Mouse (Mus musculus) left cerebral cortex, adult 9 months (tissue): ENCODE measurements at regions not wholly inside any gene's neighbourhood (a gene's known extent, or its start where the extent isn't known, plus 50 kb on each side); places are given as distances from the start of the nearest gene placed in this dataset.
A peak's percentile ranks its signal among the peaks of the same experiment; 100 is the strongest.

Experiments
- DNase-seq, 2 experiments: peaks; one replicate each; pipeline ENCODE4 v3.0.0; 2022; ENCODE audit warnings: low spot score in 2 of 2

DNA sequence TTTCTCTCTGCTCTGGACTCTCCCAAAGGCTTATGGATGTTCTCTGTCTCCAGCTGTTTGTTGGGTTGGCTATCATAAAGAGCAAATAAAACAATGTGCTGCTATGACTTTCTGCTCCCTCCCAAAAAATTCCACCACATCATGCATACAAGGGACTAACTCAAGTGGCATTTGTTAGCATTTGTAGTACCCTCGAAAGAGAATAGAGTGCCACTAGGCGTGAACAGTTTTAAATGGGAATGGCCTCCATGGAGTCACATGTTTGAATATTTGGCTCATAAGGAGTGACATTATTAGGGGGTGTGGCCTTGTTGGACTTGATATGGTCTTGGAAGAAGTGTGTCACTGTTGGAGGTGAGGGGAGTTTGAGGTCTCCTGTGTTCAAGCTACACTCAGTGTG is 86.5 kb upstream of the Serbp1 start:
- no peak for DNase-seq

DNA sequence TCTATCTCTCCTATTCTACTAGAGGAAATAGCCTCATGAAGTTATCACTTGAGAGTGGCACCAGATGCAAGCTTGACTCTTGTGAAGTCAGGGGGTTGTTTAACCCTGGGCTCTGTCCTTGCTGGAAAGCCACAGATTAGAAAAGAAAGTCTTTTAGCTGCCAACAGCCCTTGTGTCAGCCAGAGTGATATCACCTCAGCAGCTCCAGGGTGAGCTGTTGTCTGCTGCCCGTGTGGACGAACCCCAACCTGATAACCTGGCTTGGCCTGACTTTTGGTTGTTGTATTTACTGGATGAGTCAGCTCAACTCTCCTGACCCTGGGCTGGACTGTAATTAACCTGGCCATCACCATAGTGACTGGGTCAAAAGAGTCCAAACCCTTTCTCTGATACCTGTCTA is 88.6 kb upstream of the Serbp1 start:
- DNase-seq, result no peak

DNA sequence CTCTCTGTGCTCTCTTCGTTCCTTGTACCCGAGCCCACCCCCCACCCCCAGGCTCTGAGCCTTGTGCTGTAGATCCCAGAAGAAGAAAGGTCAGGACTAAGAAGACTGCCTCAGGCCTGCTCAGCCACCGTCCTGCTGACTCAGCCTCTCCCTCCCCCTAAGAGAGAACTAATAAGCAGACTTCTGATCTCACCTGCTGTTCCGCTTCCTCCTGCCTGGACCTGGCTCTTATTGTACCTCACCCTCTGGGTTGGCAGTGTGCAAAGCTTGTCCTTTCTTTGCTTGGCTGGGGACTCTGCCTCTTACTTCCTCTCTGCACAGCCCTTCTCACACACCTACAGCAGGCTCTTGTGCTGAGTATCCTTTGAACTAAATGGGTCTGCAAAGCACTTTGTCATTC is 91.3 kb upstream of the Serbp1 start:
- no peak for DNase-seq

DNA sequence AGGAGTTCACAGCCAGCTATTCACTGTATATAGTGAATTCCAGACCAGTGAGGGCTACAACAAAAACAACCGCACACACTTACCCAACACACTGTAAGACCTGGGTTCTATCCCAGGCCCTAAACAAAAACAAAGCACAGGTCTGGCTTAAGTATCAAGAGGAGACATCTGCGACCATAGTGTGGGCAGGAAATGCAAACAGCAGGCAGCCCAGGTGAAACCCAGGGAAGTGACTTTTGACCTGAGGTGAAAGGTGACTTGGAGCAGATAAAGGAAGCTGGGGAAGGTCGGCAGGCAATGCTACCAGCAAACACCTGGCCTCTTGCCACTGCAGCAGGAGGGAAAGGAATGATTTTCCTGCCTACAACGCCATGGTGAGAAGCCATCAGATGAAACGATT is 92.0 kb upstream of the Serbp1 start:
- DNase-seq, result no peak

DNA sequence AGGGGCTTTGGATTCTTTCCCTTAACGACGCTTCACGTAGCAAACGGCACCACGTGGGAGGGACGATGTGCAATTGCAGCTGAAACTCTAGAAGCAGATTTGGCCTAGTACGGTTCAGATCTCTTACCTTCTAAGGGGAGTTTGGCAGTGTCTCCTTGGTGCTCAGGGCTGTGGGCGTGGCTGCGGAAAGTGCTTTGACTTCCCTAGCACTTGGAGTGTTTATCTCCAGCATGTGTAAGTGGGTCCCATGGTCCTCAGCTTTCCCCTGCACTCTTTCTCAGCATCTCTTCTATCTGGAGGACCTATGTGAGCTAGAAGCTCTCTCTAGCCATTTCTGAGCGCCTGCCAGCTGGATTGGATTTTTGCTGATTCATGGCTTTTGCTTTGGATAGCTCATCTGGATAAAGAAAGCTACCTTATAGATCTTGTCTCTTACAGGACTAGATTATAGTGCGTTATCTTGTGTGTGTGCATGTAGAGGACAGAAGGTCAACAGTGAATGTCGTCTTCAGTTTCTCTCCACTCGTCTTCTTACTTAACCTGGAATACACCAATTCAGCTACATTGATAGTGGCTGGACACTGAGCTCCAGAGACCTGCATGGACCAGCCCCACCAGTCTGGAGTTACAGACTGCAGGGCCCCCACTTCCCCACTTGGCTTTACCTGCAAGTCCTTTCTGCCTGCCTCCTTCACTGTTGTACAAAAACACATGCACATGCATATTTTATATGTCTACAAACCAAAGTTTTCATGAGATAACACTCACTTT is 92.8 kb upstream of the Serbp1 start:
- DNase-seq, result no peak

DNA sequence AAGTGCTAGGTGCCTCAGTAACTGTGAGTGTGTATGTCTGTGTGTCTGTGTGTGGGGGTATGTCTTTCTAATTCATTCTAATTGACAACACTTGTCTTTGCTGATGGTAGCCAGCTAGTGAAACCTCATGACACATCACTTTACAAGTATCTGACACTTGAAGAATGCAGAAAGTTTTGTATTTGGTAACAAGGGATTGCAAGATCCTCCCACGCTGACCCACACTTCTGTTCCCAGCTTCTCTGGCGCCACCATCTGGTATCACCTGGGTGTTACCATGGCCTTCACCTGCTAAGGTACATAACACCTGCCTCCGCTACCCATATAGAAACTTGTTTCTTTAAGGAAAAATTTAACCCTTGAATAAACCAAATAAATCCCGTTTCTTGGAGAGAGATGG is 95.8 kb upstream of the Serbp1 start:
- DNase-seq, result peak in 1 of 2 experiments; percentile 44

DNA sequence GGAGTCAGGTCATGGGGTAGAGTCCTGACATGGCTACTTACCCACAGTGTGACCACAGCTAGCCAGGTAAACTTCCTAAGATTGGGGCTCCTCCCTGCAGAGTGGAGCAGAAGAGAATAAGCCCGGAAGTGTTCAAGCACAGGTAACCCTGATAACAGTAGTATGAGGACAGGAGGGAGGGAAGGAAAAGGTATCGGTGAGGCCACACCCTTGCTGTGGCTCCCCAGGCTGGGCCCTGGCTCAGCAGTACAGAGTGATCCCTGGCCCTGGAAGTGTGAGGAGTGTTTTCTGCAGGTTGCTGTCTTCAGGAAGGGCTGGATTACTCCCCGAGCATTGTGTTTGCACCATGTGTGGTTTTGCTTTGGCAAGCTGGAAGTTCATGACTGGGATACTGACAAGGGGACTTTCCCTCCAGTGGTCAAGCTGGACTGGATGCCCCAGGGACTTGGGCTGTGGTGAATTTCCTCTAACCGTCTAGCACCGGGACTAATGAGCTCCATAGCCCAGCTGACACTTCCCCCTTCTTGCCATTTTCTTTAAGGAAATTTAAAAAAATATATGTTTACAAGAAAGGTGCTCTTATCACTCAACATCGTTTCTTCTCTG is 97.2 kb upstream of the Serbp1 start:
- no peak for DNase-seq

DNA sequence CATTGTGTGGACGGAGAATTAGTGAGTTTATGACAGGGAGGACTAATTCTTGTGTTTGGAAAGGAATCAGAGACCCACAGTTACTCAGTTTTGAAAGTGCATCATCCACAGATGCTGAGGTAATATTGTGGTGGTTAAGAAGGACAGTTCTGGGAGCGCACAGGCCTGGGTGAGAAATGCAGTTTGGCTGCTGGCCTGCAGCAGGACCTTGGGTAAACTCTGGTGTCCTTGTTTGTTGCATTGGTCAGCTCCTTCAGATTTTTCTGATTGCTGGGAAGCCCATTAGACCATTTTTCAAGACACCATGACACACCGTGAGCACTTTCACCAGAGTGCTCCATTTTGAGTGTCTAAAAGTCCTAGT is 99.0 kb upstream of the Serbp1 start:
- no peak for DNase-seq

DNA sequence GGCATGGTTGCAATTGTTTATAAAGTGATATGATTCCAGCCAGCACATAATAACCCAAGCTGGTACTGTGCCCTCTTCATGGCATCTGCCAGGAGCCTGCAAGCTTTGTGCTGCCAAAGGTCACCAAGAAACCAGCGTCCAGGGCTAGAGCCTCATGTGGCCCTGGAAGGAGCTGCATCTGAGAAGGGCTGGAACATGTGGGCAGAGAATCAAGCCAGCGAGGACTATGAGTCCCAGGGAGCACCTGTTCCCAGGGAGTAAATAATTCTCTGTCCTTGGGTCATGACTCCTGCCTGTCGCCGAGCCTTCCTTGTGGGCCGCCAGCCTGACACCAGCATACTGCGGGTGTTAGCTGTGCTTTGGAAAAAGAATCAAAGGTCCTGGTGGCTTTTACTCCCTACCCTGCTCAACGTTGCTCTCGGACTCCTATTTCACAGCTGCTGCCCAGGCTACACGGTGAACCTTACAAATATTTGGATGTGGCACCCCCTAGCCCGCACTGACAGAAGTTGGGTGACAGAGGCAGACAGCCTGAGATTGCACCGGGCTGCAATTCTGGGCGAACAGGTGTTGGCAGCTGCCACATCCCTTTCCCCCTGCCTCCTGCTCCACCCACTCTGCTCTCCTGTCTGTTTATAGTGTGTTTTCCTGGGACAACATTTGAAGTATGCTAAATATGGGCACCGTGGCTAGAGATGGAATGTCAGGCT is 99.5 kb upstream of the Serbp1 start:
- no peak for DNase-seq

DNA sequence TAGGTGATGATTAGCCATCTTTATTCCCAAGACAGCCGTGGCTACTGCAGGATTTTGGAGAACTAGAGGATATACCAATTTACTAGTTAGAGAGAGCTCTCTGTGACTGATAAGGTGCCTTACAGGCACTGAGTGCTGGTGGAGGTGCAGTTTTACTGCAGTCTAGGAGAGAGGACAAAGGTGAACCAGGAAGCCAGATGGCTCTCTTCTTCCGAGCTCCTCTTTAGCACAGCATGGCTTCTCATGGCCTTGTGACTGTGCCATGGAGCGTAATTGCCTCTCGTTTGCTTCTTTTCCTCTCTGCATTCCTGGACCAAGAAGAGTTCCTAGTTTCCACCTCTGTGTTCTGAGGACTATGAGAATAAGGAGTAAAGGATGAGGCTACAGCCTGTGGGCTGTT is 100.2 kb upstream of the Gadd45a start:
- DNase-seq, result no peak

DNA sequence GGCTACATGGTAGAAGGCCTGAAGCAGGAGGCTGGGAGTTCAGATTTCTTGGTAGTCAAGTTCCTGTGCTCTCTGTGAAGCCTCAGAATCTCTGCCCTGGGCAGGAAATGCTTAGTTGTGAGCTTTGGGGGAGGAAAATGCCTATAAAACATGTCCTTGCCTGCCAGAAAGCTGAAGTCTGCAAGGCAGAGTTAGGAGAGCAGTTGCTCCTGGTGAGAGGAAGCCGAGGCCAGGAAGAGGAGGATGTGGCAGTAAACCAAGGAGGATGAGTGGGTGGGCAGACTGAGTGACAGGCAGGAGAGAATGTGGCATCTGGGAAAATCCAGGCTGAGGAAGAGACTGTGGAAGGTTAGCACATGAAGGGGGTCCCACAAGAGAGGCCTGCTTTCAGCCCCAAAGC is 97.7 kb upstream of the Gadd45a start:
- peak in 1 of 2 experiments; percentile 24 for DNase-seq

DNA sequence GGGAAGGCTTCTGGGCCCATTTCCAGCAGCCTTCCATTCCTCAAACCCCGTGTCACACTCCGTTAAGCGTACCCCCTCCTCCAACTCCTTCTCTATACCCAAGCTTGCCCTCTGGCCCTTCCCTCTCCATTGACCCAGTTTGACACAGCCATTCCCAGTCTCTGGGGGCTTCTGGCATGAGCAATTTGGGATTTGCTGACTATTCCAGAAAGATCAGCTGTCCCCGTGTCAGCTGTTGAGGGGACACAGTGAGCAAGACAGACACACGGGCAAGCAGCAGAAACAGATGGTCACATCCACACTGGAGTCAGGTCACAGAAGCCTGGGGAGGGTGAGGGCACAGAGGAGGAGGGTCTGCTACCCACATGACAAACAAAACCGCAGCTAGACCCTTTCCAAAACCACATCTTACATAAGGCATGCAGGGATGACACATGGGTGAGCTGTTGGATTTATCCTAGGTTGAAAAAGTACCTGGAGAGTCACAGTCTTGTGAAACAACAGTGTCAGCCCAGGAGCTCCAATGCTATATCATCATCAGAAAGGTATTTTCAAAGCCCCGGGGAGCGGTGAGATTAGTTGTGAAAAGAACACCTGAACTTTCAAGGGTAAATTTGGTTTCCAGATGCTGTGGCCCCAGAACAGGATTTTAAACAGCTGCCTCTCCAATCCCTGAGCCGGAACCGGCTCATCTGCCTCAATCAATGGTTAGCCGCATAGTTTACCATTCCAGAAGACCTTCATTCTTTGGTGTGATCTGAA is 93.5 kb upstream of the Gadd45a start:
- DNase-seq, result no peak

DNA sequence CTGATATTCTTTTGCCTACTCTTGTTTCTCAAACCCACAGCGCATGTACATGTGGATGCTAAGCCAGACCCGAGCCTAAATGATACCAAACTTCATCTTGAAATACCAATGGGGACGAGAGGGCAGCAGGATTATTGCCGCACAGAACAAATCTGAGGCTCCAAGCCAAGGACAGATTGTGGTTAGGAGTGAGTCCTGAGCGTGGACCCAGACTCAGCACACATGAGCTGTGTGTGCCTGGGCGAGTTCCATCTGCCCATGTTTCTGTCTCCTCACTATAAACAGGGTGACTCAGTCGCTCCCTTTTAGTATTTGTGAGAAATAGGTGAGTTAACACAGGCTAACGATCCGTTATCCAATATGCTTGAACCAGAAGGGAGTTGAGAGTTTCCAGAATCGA is 92.4 kb upstream of the Gadd45a start:
- DNase-seq, result peak in 1 of 2 experiments; percentile 21

DNA sequence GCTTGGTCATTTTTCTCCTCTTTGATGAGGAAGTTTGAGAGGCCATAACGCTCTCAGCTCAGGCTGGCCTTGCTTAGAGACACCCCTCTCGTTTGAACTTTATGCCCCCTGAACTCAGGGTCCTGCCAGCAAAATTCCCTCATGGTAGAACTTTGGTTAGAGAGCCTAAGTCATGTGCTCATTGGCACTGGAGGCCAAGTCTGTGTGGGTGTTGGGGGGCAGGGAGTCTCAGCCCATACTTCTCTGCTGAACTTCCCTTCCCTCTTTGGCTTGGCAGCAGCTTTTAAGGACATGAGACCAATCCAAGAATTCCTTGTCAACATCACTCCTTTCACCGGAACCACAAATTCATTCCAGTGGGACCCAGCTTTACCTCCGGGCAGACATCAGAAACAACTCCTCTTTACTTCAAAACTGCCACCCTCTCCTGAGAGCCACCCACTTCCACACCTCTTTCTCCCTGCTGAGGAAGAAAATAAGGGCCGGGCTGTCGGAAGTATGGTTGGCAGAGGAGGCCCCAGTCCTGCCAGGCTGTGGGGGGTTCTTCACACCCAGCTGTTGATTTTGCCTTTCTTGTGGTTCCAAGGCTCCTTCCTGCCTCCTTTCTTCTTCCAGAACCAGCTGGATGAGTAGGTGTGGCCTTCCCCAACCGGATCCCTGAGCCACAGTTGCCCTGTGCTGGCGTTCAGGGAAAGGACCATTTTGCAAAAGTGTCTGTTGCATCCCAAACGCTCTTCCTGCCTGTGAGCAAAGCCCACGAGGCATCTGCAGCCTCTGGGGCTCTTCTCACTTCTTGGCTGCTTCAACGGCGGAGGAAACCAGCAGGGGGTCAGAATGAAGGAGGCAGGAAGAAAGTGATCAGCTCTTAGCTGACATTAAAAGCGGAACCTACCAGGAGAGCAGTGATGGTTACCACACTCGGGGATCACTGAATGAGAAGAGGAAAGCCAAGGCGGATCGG is 91.5 kb upstream of the Gadd45a start:
- peak in 1 of 2 experiments; percentile 52 for DNase-seq

DNA sequence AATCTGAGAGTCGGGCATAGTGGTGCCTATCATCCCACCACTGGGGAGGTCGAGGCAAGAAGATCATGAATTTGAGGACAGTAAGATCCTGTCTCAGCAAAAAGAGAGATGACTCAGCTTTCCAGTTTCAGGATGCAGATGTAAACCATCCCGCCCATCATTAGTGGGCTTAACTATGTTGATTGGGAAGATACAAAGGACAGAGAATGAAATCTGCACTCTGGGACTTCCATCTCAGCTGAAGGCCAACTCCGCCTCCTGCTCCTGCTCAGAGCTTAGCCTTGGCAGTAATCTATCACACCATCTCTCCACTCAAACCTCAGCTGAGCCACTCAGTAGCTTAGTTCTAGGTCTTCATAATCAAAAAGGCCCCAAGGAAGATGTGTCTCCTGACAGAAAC is 90.5 kb upstream of the Gadd45a start:
- no peak for DNase-seq

DNA sequence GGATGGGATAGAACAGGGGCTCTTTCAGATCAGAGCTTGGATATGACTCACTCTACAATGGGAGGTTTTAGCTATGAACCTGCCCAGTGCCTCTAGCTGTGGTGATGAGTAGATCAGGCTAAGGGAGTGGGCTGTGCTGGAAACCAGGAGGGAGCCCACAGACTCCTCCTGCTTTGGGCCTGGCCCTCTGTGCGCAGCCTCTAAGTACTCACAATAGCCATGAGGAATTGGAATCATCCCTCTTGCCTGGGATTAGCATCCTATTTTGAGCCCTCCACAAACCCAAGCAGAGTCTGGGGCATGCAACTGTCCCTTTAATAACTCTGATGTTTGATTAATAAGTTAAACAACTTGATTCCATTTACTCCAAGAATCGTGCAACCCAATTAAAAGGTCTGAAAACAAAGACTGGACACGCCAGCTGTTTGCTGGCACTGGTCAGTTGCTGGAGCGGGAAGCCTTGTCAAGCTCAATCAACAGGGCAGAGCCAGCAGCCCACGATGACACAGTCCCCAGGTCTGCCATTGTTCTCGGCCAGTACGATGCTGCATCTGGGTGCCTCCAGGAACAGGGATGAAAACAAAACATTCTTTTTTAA is 88.6 kb upstream of the Gadd45a start:
- DNase-seq, result no peak

DNA sequence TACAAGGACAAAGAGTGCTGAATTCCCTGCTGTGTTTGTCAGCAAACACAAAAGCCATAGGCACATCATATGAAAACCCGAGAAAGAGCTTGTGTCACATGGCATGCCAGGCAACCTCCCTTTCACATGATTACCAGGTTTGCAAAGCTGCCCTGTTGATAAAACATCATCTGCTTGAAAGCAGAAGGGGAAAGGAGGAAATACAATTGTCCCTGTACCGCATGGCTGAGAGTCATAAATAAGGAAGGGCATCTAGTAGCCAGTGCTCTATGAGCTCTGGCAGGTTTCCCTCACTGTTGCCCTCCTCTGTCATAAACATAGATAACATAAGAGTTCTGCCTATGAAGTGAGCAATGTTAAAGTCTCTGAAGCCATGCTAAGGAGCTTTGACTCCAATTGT is 86.8 kb upstream of the Gadd45a start:
- DNase-seq, result no peak

DNA sequence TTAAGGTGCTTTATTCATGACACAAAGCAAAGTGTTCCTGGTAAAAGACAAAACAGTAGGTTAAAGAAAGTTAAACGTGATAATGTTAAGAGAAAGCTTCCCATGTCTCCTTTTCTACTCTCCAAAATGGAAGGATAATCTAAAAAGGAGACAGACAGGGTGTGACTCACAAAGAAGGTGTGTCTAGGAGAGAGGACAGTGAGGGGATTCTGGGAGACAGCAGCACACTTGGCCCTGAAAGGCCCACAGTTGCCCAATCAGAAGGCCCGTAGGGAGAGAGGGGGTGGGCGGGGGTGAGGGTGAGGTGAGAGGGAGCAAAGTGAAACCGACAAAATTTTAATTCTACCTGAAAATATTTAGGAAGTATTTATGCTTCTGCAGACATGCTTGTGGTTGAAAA is 85.8 kb upstream of the Gadd45a start:
- DNase-seq, result no peak

DNA sequence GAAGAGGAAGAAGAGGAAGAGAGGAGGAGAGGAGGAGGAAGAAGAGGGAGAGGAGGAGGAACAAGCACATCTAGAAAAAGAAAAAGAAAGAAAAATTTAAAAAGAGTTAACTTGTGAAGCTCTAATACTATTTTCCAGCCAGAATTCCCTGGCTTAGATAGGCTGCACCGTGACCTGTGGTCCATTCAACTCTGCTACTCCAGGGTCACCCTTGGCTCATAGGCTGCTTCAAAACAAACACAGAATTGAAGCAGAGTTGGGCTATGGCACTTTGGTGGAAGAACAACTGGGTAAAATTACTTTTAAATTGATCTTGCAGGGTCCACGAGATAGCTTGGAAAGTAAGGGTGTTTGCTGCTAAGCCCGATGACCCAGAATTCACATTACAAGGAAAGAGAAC is 79.0 kb upstream of the Gadd45a start:
- DNase-seq, result no peak

DNA sequence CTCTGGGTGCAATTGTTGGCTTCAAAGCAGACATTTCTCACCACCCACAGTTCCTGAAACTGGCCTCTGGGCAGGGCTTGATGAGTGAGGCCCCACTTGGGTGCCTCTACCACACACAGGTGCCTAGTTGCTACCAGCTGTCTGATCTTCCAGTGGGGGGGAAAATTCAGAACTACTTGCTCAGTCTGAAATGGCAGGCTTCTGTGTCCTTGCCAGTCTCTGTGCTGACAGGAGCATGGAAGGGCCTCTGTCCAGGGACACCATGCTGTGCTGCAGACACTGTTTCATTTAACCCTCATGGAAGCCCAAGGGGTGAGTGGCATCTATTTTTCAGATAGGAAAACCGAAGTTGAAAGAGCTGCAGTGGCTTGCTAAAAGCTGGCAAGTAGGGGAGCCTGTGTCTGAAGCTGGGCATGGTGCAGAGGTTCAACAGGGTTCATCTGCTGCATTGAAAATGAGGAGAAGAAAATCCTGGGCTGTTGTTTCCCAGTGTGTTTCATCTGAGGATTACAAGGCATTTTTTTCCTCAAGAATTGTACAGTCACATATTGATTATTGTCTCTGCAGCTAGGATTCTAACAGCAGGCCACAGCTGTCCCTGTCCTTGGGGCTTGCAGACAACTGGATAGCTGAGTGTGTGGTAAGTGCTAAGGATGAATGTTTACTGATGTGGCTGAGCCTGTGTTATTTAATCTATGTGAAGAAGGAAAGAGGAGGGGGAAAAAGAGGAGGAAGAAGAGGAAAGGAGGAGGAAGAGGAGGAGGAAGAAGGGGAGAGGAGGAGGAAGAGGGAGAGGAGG is 78.4 kb upstream of the Gadd45a start:
- no peak for DNase-seq
